Mouse (Mus musculus): ENCODE data around the gene Pold1.

GRCm38 (mm10) chr7:44586518-44586917, 37.9 kb upstream of the Pold1 start:
- TF ChIP-seq POLR2A (IDR thresholded peaks at IDR 0.05; ENCODE audit: low read depth, low read length) = no peak
- TF ChIP-seq CTCF (conservative IDR thresholded peaks at IDR 0.05; ENCODE audit: insufficient read depth, insufficient read length, low read depth, low read length) = no peak
